Mouse (Mus musculus) yolk sac, embryonic 10.5 days (tissue): ENCODE results near the gene Cdan1.
"Not testable (repeated sequence)": the region's sequence is repeated elsewhere in the genome, so short reads cannot be mapped to it uniquely, and the experiment has no call there.

ENCODE experiments used
- DNase-seq: peaks from one replicate; pipeline ENCODE4 v3.0.0-alpha.2; 2017; ENCODE audit warnings: low spot score

Gene Cdan1

GRCm38 (mm10) chr2:120745496-120745895, 104.4 kb downstream of the Cdan1 start:
- DNase-seq = no peak

- no peak for DNase-seq
These were observed 117.9 kb downstream of the Cdan1 start for GRCm38 (mm10) chr2:120731877-120732530.

GRCm38 (mm10) chr2:120731167-120731862, 118.6 kb downstream of the Cdan1 start:
- DNase-seq = peak; percentile 96

- no peak for DNase-seq
These were observed 119.2 kb downstream of the Cdan1 start for GRCm38 (mm10) chr2:120730639-120731166.

- DNase-seq = peak; percentile 13
These were observed 119.9 kb downstream of the Cdan1 start for GRCm38 (mm10) chr2:120729775-120730585.

- DNase-seq = no peak
These were observed 125.8 kb downstream of the Cdan1 start for GRCm38 (mm10) chr2:120724176-120724575.

- peak; percentile 3 for DNase-seq
These were observed 126.3 kb downstream of the Cdan1 start for GRCm38 (mm10) chr2:120723621-120724020.

GRCm38 (mm10) chr2:120722491-120722890, 127.4 kb downstream of the Cdan1 start:
- DNase-seq = no peak

GRCm38 (mm10) chr2:120721911-120722310, 128.0 kb downstream of the Cdan1 start:
- no peak for DNase-seq

GRCm38 (mm10) chr2:120720821-120721220, 129.1 kb downstream of the Cdan1 start:
- no peak for DNase-seq

GRCm38 (mm10) chr2:120718496-120718895, 131.4 kb downstream of the Cdan1 start:
- no peak for DNase-seq

- DNase-seq = no peak
These were observed 136.5 kb downstream of the Cdan1 start for GRCm38 (mm10) chr2:120713441-120713840.

GRCm38 (mm10) chr2:120710948-120711347, 139.0 kb downstream of the Cdan1 start:
- DNase-seq = no peak

GRCm38 (mm10) chr2:120710154-120710553, 139.8 kb downstream of the Cdan1 start:
- DNase-seq = no peak

GRCm38 (mm10) chr2:120707041-120707440, 142.9 kb downstream of the Cdan1 start:
- DNase-seq = no peak

- no peak for DNase-seq
These were observed 147.3 kb downstream of the Cdan1 start for GRCm38 (mm10) chr2:120702675-120703074.

- DNase-seq = no peak
These were observed 149.5 kb downstream of the Cdan1 start for GRCm38 (mm10) chr2:120700379-120700885.

- no peak for DNase-seq
These were observed 152.2 kb downstream of the Cdan1 start for GRCm38 (mm10) chr2:120697767-120698166.

GRCm38 (mm10) chr2:120681151-120681550, 168.8 kb downstream of the Cdan1 start:
- DNase-seq = not testable (repeated sequence)

- no peak for DNase-seq
These were observed 179.7 kb downstream of the Cdan1 start for GRCm38 (mm10) chr2:120670253-120670652.

- DNase-seq = no peak
These were observed 182.5 kb downstream of the Cdan1 start for GRCm38 (mm10) chr2:120667446-120667845.
